Mouse (Mus musculus) CH12.LX (cell line): ENCODE measurements at regions not wholly inside any gene's neighbourhood (a gene's known extent, or its start where the extent isn't known, plus 50 kb on each side); places are given as distances from the start of the nearest gene placed in this dataset.

ENCODE experiments used
- CTCF ChIP-seq, 2 experiments: IDR thresholded peaks in 1 of 2; conservative IDR thresholded peaks in 1 of 2; 2 replicates each; pipeline ENCODE4 v1.5.1; 2011 to 2012; ENCODE audit warnings: low read depth in 2 of 2, low read length in 2 of 2, improper control_type of control experiment in 1 of 2, inconsistent platforms in 1 of 2, mild to moderate bottlenecking in 1 of 2, moderate library complexity in 1 of 2
- EP300 ChIP-seq: IDR thresholded peaks from 2 replicates; pipeline ENCODE4 v1.6.1; 2011; ENCODE audit warnings: low read length, improper control_type of control experiment
- POLR2A ChIP-seq: IDR thresholded peaks from 2 replicates; pipeline ENCODE4 v1.6.1; 2011; ENCODE audit warnings: low read depth, mild to moderate bottlenecking, improper control_type of control experiment, low read length
- SMC3 ChIP-seq: IDR thresholded peaks from 2 replicates; pipeline ENCODE4 v1.6.1; 2011; ENCODE audit warnings: low read depth, low read length, improper control_type of control experiment
- ZMIZ1 ChIP-seq: IDR thresholded peaks from 2 replicates; pipeline ENCODE4 v1.6.1; 2012; ENCODE audit warnings: low read depth, mild to moderate bottlenecking, inconsistent platforms, low read length, improper control_type of control experiment
- ZNF384 ChIP-seq: IDR thresholded peaks from 2 replicates; pipeline ENCODE4 v1.6.1; 2012; ENCODE audit warnings: low read depth, low read length, improper control_type of control experiment, inconsistent platforms

GRCm38 (mm10) chr11:22603397-22603796 lies 91.5 kb downstream of the Tmem17 start:
- TF ChIP-seq POLR2A (no peak), CTCF (conservative IDR thresholded peaks at IDR 0.05 in 1 of 2, IDR thresholded peaks at IDR 0.05 in 1 of 2; ENCODE audit: low read depth in 2 of 2, low read length in 2 of 2) (no peak), EP300 (no peak), ZMIZ1 (no peak), SMC3 (no peak), ZNF384 (no peak)
